Mouse (Mus musculus) spleen, adult 2 months (tissue): Measurements from ENCODE around the gene Il4ra. TPM values are rescaled to one million over a fixed set of nuclear protein-coding genes. Genes with fewer than 3 reads are reported as not detected.

Source experiments
- DNase-seq, 2 experiments: peaks; one replicate each; pipeline versions ENCODE4 v3.0.0 to v3.0.0-alpha.2; 2012 to 2021; ENCODE audit warnings: low spot score in 2 of 2, low read depth in 1 of 2
- H3K27ac ChIP-seq: fragments of 200-500 bp; 2 replicates; pipeline ENCODE4 v1.5.1; 2012; ENCODE audit warnings: low read length, inconsistent platforms; ENCODE audit not compliant: insufficient read depth
- H3K27me3 ChIP-seq: fragments of 200-500 bp; 2 replicates; pipeline ENCODE4 v1.6.1; 2012; ENCODE audit warnings: mild to moderate bottlenecking, moderate library complexity, low read length, inconsistent platforms; ENCODE audit not compliant: control insufficient read depth, insufficient read depth
- H3K36me3 ChIP-seq: fragments of 200-500 bp; 2 replicates; pipeline ENCODE4 v1.6.1; 2012; ENCODE audit warnings: mild to moderate bottlenecking, low read length, inconsistent platforms; ENCODE audit not compliant: control insufficient read depth, insufficient read depth
- H3K4me1 ChIP-seq: fragments of 200-500 bp; 2 replicates; pipeline ENCODE4 v1.6.1; 2011; ENCODE audit warnings: inconsistent platforms; ENCODE audit not compliant: control insufficient read depth, insufficient read depth, insufficient read length
- H3K4me3 ChIP-seq: fragments of 200-500 bp; 2 replicates; pipeline ENCODE4 v1.5.1; 2011; ENCODE audit warnings: mild to moderate bottlenecking, inconsistent platforms; ENCODE audit not compliant: insufficient read depth, insufficient read length; ENCODE audit errors: extremely low read depth
- CTCF ChIP-seq: fragments of 200-500 bp; IDR thresholded peaks from 2 replicates; pipeline ENCODE4 v1.5.1; 2011; ENCODE audit warnings: mild to moderate bottlenecking, inconsistent platforms; ENCODE audit not compliant: insufficient read depth, insufficient read length, insufficient replicate concordance; ENCODE audit errors: extremely low read depth
- POLR2A ChIP-seq: fragments of 200-500 bp; IDR thresholded peaks from 2 replicates; pipeline ENCODE4 v1.6.1; 2011; ENCODE audit warnings: low read depth, low read length, inconsistent platforms
- WGBS: fragments of 180-500 bp; shearing (Covaris S2); methylation state at CpG from one replicate; pipeline ENCODE4 v1.1.7; 2018; 5-methylcytosine and 5-hydroxymethylcytosine counted together
- polyA plus RNA-seq: library from polyadenylated mRNA; depleted of rRNA; stranded (reverse); fragments of >200 nt; gene quantifications from 2 replicates; pipeline ENCODE4 v1.2.3, GENCODE M21; 2012

Il4ra gene
- polyA plus RNA-seq, 1 experiment: 83.4 TPM

DNA sequence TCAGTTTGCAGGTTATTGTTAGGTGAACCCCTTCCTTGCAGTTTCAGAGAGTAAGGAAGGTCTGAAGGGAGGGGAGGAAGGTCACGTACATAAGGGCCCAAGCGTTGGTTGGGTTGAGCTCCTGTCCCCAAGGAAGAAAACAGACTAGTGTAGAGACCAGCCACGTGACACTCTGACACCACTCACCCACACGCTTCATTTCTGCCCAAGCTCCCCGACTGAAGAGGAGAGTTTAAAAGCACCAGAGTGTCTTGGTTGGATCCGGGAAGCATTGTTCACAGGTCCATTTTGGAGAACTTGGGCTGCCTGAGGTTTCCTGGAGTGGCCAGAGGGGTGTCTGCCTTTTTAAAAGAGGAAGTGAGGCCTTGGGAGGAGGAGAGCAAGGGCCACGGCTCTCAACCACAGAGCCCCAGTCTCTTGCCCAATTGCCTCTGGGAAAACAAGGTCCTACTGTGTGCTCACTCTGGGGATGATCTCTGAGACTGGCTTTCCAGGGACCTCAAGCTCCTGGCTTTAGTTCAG lies 3.5 kb downstream of the Il4ra start:
- DNase-seq: peak in 1 of 2 experiments; percentile 47
- 7% methylated on average over 7 of the region's 7 CpGs for WGBS
- Histone ChIP-seq H3K4me1 (peaks cover 58% of the 10 kb centered on the region), H3K36me3 (peaks cover 7% of the 10 kb centered on the region), H3K27ac (peak overlapping the region; percentile 87), H3K27me3 (no peaks in the 10 kb centered on the region), H3K4me3 (peak overlapping the region; percentile 52)
- TF ChIP-seq POLR2A: no peak
- TF ChIP-seq CTCF: no peak

DNA sequence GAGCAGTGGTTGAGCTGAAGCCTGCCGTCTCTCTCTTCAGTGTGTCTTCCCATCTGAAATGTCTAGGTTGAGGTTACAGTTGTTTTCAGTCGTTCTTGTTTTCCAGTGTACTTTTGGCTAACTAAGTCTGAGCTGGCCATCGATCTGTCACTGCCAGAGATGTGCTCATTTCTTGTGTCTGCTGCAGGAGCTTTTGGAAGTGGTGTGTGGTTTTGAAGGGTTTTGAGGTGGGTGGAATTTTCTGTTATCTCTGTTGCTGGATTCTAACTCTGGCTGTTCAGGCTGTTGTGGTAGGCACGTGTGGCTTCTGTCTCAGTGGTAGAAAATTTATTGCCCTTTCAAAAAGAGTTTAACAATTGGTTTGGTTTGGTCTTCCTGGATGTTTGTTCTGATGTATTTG lies 4.2 kb downstream of the Il4ra start:
- peaks cover 11% of the 10 kb centered on the region for H3K36me3 ChIP-seq
- H3K4me3 ChIP-seq: peak overlapping the region; percentile 52
- peak overlapping the region; percentile 87 for H3K27ac ChIP-seq
- 14% methylated on average over 4 of the region's 4 CpGs for WGBS
- H3K4me1 ChIP-seq: peaks cover 61% of the 10 kb centered on the region
- no peaks in the 10 kb centered on the region for H3K27me3 ChIP-seq
- TF ChIP-seq POLR2A: no peak
- TF ChIP-seq CTCF: no peak
- DNase-seq: no peak

DNA sequence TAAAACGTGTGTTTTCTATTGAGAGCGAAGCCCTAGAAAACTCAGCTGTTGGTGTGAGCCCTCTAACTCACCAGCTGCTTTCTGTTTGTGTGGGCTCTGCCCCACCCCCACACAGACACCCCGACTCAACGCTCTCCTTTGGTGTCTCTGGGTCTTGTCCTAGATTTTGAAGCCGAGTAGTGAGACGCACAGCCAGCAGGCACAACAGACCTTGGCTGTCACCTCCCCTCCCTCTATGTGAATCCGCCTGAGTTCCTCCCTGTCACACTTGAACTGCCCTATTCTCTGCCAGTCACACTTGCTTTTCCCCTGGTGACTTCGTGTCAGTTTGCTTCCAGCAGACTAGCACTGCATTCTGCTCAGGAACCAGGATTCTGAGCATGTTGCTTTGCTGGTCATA lies 4.9 kb downstream of the Il4ra start:
- Histone ChIP-seq H3K4me3 (peak overlapping the region; percentile 3; the same call in 1 of the 2 replicates), H3K27me3 (no peaks in the 10 kb centered on the region), H3K4me1 (peaks cover 63% of the 10 kb centered on the region), H3K27ac (0 out of 2 replicates have a peak overlapping the region, but pooled peaks have one; percentile 34), H3K36me3 (peaks cover 11% of the 10 kb centered on the region)
- no peak for TF ChIP-seq CTCF
- TF ChIP-seq POLR2A: no peak
- WGBS: 24% methylated on average over 8 of the region's 8 CpGs
- DNase-seq: peak in 1 of 2 experiments; percentile 49

DNA sequence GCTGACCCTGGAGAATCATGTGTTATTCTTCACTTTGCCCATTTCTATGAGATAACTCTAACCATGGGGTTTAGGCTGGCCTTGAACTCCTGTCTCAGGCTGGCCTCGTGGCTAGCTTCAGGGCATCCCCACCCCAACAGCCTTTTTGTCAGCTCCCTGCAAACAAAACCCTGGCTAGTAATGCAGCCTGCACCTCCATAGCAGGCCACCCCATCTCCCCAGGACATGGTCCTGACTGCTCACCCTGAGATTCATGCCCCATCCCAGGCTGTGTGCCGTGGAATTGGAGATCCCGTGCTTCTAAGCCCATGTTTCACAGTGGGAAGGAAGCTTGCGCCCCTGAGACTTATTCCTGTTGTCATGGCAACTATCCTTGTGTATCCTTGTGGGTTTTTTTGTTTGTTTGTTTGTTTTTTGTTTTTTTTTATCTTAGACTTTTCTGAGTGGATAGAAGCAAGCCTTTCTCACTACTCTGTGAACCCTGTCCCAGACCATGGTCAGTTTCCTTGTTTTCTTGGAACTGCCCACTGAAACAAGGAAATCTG lies 6.6 kb downstream of the Il4ra start:
- H3K36me3 ChIP-seq: peaks cover 12% of the 10 kb centered on the region
- DNase-seq: no peak
- no peak for TF ChIP-seq CTCF
- TF ChIP-seq POLR2A: no peak
- WGBS: 88% methylated on average over 4 of the region's 4 CpGs
- H3K27ac ChIP-seq: 0 out of 2 replicates have a peak overlapping the region, but pooled peaks have one; percentile 6
- H3K27me3 ChIP-seq: no peaks in the 10 kb centered on the region
- no peak overlapping the region for H3K4me3 ChIP-seq
- H3K4me1 ChIP-seq: peaks cover 63% of the 10 kb centered on the region

DNA sequence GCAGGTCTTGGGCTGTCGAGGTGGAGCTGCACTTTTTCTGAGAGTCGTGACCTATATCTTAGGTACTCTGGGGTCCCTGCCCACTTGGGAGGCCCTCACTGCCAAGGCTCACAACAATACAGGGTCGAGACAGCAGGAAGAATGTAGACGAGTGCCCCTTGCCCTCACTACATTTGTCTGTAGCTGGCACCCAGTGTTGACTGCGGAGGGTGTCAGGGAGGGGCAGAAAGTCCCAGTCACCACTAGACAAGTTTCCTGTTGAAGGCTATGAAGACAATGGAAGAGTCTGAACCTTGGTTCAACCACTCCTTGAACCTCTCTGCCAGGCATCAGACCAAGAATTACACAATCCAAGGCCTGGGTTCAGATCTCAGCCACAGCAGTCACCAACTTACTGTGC lies 7.1 kb downstream of the Il4ra start:
- TF ChIP-seq CTCF (no peak), POLR2A (no peak)
- peaks cover 14% of the 10 kb centered on the region for H3K36me3 ChIP-seq
- 0 out of 2 replicates have a peak overlapping the region, but pooled peaks have one; percentile 6 for H3K27ac ChIP-seq
- H3K4me1 ChIP-seq: peaks cover 62% of the 10 kb centered on the region
- H3K27me3 ChIP-seq: no peaks in the 10 kb centered on the region
- no peak overlapping the region for H3K4me3 ChIP-seq
- no peak for DNase-seq
- WGBS: 62% methylated on average over 5 of the region's 5 CpGs

DNA sequence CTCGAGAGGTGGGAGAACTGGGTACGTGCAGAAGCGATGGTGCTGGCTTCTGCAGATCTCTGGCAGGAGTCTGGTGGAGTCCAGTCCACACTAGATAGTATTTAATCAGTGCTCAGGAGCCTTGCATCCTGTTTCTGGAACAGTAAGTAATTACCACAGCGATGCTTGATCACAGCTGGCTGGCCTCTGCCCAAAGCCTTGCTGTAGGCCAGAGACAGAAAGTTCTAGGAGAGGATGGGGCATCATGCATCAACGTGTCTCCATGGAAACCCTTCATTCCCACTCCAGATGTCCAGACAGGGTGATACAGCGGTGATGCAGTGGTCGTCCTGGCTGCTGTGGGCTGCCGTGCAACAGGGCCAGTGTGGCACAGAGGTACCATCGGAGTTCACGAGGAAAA lies 7.6 kb downstream of the Il4ra start:
- no peak overlapping the region for H3K27ac ChIP-seq
- 83% methylated on average over 10 of the region's 10 CpGs for WGBS

More for the DNA sequence above, 7.6 kb downstream of the Il4ra start:
- DNase-seq: no peak
- no peak for TF ChIP-seq POLR2A
- TF ChIP-seq CTCF: no peak
- Histone ChIP-seq H3K27me3 (no peaks in the 10 kb centered on the region), H3K4me1 (peaks cover 57% of the 10 kb centered on the region), H3K4me3 (no peak overlapping the region), H3K36me3 (peaks cover 18% of the 10 kb centered on the region)
